Mouse (Mus musculus): ENCODE data around the gene Rela. TPM values are rescaled to one million over a fixed set of nuclear protein-coding genes. Genes with fewer than 3 reads are reported as not detected.

Gene Rela
- 100 to 1,000 TPM; 150 to 154 TPM for total RNA-seq (2023)

GRCm38 (mm10) chr19:5637069-5638047 is at the start of gene Rela:
TSS of gene Rela (plus strand) at chr19:5637483.

DNA sequence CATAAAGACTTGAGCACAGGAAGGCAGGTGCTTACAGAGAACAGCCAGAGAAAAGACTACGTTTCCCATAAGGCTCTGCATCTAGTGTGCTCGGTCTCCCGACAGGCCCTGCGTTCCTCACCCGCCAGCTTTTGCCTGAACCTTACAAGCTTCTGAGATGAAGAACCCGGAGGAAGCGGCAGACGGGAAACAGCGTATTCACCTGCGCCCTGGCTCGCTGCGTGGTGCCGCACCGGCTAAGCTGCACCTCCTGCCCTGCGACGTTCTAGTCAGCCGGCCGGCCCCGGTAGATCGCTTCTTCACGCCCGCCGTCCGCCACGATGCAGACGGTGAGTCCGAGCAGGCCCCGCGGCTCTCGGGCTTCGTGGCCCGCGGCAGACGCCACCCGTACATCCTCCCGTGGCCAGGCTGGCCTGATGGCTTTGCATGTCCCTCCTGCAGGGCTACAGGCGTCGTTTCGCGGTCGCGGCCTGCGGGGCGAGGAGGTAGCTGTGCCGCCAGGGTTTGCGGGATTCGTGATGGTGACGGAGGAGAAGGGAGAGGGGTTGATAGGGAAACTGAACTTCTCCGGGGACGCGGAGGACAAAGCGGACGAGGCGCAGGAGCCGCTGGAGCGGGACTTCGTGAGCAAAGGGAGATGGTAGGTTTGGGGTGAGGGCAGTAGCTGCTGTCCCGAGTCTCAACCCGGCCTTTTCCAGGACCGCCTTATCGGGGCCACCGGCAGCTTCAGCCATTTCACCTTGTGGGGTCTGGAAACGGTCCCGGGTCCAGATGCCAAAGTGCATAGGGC is 35.3 kb upstream of the Rela start, which contains the start of gene Rnaseh2c:
TSS of gene Rnaseh2c (plus strand) at position 122 of the 790 bp plus-strand sequence.

GRCm38 (mm10) chr19:5609547-5610404 is 27.5 kb upstream of the Rela start, which contains the start of gene Kat5:
TSS of gene Kat5 (minus strand) at chr19:5610237.

DNA sequence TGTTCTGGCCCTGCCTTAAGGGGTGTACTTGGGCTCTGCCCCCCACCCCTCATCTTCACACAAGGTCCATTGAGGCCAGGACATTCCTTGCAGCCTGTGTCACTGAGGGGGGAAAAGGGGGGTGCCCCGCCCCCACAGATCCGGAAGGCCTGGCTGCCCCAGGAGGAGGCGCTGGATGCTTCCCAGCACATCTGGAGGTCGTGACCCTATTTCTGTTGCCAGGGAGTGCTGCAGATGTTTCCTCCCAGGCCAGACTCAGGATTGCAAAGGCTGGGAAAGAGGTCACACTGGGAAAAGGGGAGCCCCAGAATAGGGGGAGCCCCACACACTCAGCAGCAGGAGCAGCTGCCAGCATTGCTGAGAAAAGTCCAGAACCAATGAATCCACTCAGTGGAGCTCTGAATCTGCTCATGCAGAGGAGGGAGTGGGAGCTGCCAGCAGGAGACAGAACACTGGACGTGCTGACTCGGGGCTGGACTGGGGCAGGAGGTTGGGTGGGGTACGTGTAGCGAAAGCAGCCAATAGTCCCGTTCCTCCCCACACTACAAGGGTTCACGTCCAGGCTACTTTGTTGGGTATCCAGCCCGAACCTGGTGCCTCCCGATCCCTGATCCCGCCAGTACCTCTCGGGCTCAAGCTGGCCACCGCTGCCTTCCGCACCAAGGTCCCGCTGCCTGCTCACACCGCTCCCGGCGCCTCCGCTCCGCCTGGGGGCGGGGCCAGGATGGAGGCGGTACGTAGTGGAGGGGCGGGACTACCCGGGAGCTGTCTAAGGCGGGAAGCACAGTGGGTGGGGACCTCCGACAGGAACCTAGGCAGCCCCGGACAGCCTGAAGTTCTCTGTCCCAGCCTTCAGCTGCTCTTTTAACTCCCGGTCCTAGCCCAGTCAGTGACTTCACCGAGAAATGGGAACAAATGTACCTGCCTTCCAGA is 26.0 kb downstream of the Rela start, which contains the start of gene Sipa1:
TSS of gene Sipa1 (minus strand) at position 727 of the 933 bp plus-strand sequence.

DNA sequence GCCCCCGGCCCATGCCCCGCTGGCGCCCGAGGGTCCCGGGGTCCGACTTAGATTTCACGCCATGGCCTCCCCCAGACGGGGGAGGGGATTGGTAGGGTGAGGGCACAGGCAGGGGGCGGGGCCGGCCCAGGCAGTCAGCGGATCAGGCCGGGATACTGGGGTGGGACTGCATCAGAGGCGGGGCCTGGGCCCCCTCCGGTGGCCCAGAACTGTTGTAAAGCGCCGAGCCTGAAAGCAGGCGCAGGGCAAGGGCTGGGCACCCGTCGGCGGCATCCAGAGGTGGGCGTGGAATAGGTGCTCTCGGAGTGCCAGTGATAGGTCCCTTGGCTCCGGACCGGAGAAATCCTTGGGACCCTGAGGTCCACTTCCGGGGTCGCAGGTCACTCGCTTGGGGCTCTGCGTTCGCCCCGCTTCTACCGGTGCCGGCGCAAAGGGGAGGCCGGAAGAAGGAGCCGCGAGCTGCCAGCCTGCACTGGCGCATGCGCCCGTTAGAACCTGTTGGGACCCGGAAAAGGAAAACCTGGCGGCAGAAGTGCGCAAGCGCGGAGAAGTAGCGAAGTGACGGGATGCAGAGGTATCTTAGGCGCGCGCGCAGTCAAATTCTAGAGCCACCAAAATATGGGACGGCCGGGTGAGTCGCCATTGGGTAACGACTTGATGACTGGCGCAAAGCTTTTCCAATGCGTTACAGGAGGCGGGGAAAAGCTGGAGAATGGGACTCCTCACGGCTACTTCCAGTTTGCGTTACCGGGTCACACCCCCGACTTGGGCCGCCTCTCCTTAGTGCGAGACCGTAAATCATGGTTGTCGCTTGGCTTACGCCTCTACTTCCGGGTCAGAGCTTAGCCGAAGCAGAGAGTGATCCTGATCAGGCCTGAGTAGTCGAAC is 51.2 kb downstream of the Rela start, which contains the start of the genes Map3k11 and Pcnx3:
TSS of gene Map3k11 (plus strand) at position 543 of the 888 bp plus-strand sequence.
TSS of gene Pcnx3 (minus strand) at position 709 of the 888 bp plus-strand sequence.

Other genes starting within 250 kb of the Rela start
- 100 to 1,000 TPM; 129 to 130 TPM for gene Sart1, start 248.8 kb upstream of the Rela start, total RNA-seq (2023)
- gene Tsga10ip, start 235.0 kb upstream of the Rela start, total RNA-seq (2023) = not detected
- gene Drap1, start 212.5 kb upstream of the Rela start, total RNA-seq (2023) = 100 to 1,000 TPM; 165 to 176 TPM
- 10 to 100 TPM; 46.9 to 52.7 TPM for gene AI837181, start 212.3 kb upstream of the Rela start, total RNA-seq (2023)
- gene Fosl1, start 189.9 kb upstream of the Rela start, total RNA-seq (2023) = 1 to 10 TPM; 2.0 to 3.2 TPM
- 1 to 10 TPM; 3.7 to 4.6 TPM for gene Ccdc85b, start 179.6 kb upstream of the Rela start, total RNA-seq (2023)
- gene Fibp, start 176.9 kb upstream of the Rela start, total RNA-seq (2023) = 10 to 100 TPM; 80.6 to 81.0 TPM
- under 1 TPM; 0.46 to 0.73 TPM for gene Ctsw, start 169.0 kb upstream of the Rela start, total RNA-seq (2023)
- 1 to 10 TPM; 5.1 to 6.7 TPM for gene Efemp2, start 163.5 kb upstream of the Rela start, total RNA-seq (2023)
- 10 to 100 TPM; 16.7 to 17.4 TPM for gene Mus81, start 149.1 kb upstream of the Rela start, total RNA-seq (2023)
- 1,000 to 10,000 TPM; 1,345 to 1,440 TPM for gene Cfl1, start 147.0 kb upstream of the Rela start, total RNA-seq (2023)
- 1 to 10 TPM; 1.3 to 1.4 TPM for gene 1700020D05Rik, start 133.7 kb upstream of the Rela start, total RNA-seq (2023)
- 1 to 10 TPM; 2.0 to 4.9 TPM for gene Snx32, start 126.9 kb upstream of the Rela start, total RNA-seq (2023)
- gene Ovol1, start 76.8 kb upstream of the Rela start, total RNA-seq (2023) = not detected
- 10 to 100 TPM; 35.2 to 39.9 TPM for gene Ap5b1, start 69.5 kb upstream of the Rela start, total RNA-seq (2023)
- gene Rnaseh2c, start 35.6 kb upstream of the Rela start, total RNA-seq (2023) = 10 to 100 TPM; 64.5 to 74.1 TPM
- gene Kat5, start 27.2 kb upstream of the Rela start, total RNA-seq (2023) = 10 to 100 TPM; 87.2 to 88.5 TPM
- gene Sipa1, start 26.2 kb downstream of the Rela start, total RNA-seq (2023) = 100 to 1,000 TPM; 153 to 157 TPM
- gene Map3k11, start 51.3 kb downstream of the Rela start, total RNA-seq (2023) = 100 to 1,000 TPM; 113 to 114 TPM
- gene Pcnx3, start 51.4 kb downstream of the Rela start, total RNA-seq (2023) = 100 to 1,000 TPM; 112 to 131 TPM
- gene Kcnk7, start 66.9 kb downstream of the Rela start, total RNA-seq (2023) = not detected
- gene Ehbp1l1, start 88.8 kb downstream of the Rela start, total RNA-seq (2023) = 100 to 1,000 TPM; 236 to 244 TPM
- 100 to 1,000 TPM in 1 of 2 experiments, 10 to 100 TPM in 1; 98.8 to 107 TPM for gene Fam89b, start 92.2 kb downstream of the Rela start, total RNA-seq (2023)
- gene Ltbp3, start 103.4 kb downstream of the Rela start, total RNA-seq (2023) = 1 to 10 TPM; 3.8 to 5.4 TPM
- 100 to 1,000 TPM in 1 of 2 experiments, 10 to 100 TPM in 1; 92.2 to 100 TPM for gene Scyl1, start 133.9 kb downstream of the Rela start, total RNA-seq (2023)
- 10 to 100 TPM; 80.4 to 88.1 TPM for gene Frmd8, start 237.8 kb downstream of the Rela start, total RNA-seq (2023)
- gene Slc25a45, start 240.3 kb downstream of the Rela start, total RNA-seq (2023) = 10 to 100 TPM; 77.6 to 84.5 TPM

All from monocyte, adult 59 days (primary cell).